8 mouse cellular contexts compared by ENCODE assay signal in genomic region chr7:67435643-67436339, GRCm38 (mm10).
A peak's percentile ranks its signal among the peaks of the same experiment; 100 is the strongest.
DNase-seq lines count a peak whose midpoint lies in the region; ATAC-seq and TF ChIP-seq lines count a peak whose summit lies in the region.

No protein-coding gene starts in this region.

- no peak for TF ChIP-seq CTCF in liver, postnatal 0 days (IDR thresholded peaks at IDR 0.05; ENCODE audit: low read depth)

- no peaks in the 10 kb centered on the region for H3K27me3 ChIP-seq in liver, postnatal 0 days (ENCODE audit: insufficient read depth, low read length)
- no peaks in the 10 kb centered on the region for H3K27me3 ChIP-seq in forebrain, embryonic 14.5 days (replicated peaks; ENCODE audit: control insufficient read depth, insufficient read depth, low read length)
- H3K27me3 ChIP-seq in hindbrain, embryonic 14.5 days (ENCODE audit: control insufficient read depth, insufficient read depth, low read length): no peaks in the 10 kb centered on the region
- no peaks in the 10 kb centered on the region for H3K27me3 ChIP-seq in midbrain, embryonic 14.5 days (ENCODE audit: control insufficient read depth, insufficient read depth, low read length)

- no peak overlapping the region for H3K9ac ChIP-seq in liver, postnatal 0 days (replicated peaks)
- H3K9ac ChIP-seq in forebrain, embryonic 14.5 days (ENCODE audit: low read length): no peak overlapping the region
- no peak overlapping the region for H3K9ac ChIP-seq in hindbrain, embryonic 14.5 days
- H3K9ac ChIP-seq in midbrain, embryonic 14.5 days (replicated peaks; ENCODE audit: low read length): no peak overlapping the region

- no peaks in the 10 kb centered on the region for H3K9me3 ChIP-seq in liver, postnatal 0 days (ENCODE audit: low read length)
- no peaks in the 10 kb centered on the region for H3K9me3 ChIP-seq in forebrain, embryonic 14.5 days (replicated peaks; ENCODE audit: control insufficient read depth, low read length)
- H3K9me3 ChIP-seq in hindbrain, embryonic 14.5 days (ENCODE audit: control insufficient read depth, low read length): no peaks in the 10 kb centered on the region
- H3K9me3 ChIP-seq in midbrain, embryonic 14.5 days (ENCODE audit: control insufficient read depth, low read length): no peaks in the 10 kb centered on the region

- peak; percentile 20 for DNase-seq in liver, postnatal 0 days
- DNase-seq in liver: no peak
- peak; percentile 73 for DNase-seq in forebrain, embryonic 14.5 days (ENCODE audit: low spot score)
- DNase-seq in hindbrain, embryonic 14.5 days (ENCODE audit: low spot score): peak; percentile 64
- peak; percentile 71 for DNase-seq in midbrain, embryonic 14.5 days
- no peak for DNase-seq in frontal cortex, adult 2 months (ENCODE audit: extremely low spot score in 1 of 2, low spot score in 1 of 2)
- no peak for DNase-seq in layer of hippocampus, postnatal 14 days (ENCODE audit: low spot score in 2 of 2)
- DNase-seq in left cerebral cortex, postnatal 36 days (ENCODE audit: low spot score in 2 of 2): no peak

- no peak for ATAC-seq in liver, postnatal 0 days
- peak; percentile 67 for ATAC-seq in forebrain, embryonic 14.5 days
- ATAC-seq in hindbrain, embryonic 14.5 days (ENCODE audit: low FRiP score): peak; percentile 77; the same call in 1 of the 2 replicates
- peak; percentile 71; the same call in 1 of the 2 replicates for ATAC-seq in midbrain, embryonic 14.5 days (ENCODE audit: low FRiP score, low TSS enrichment)

- H3K27ac ChIP-seq in liver, postnatal 0 days (ENCODE audit: low read depth): no peak overlapping the region
- no peak overlapping the region for H3K27ac ChIP-seq in forebrain, embryonic 14.5 days (ENCODE audit: low read depth, low read length)
- peak overlapping the region; percentile 43 for H3K27ac ChIP-seq in hindbrain, embryonic 14.5 days
- no peak overlapping the region for H3K27ac ChIP-seq in midbrain, embryonic 14.5 days (replicated peaks; ENCODE audit: low read depth, low read length)

- no peaks in the 10 kb centered on the region for H3K36me3 ChIP-seq in liver, postnatal 0 days (replicated peaks; ENCODE audit: insufficient read depth, low read length)
- H3K36me3 ChIP-seq in forebrain, embryonic 14.5 days (ENCODE audit: control insufficient read depth, insufficient read depth, low read length): no peaks in the 10 kb centered on the region
- no peaks in the 10 kb centered on the region for H3K36me3 ChIP-seq in hindbrain, embryonic 14.5 days (replicated peaks; ENCODE audit: control insufficient read depth, insufficient read depth)
- H3K36me3 ChIP-seq in midbrain, embryonic 14.5 days (ENCODE audit: control insufficient read depth, insufficient read depth, low read length): no peaks in the 10 kb centered on the region

- H3K4me3 ChIP-seq in liver, postnatal 0 days (ENCODE audit: low read depth, low read length): no peak overlapping the region
- H3K4me3 ChIP-seq in forebrain, embryonic 14.5 days (ENCODE audit: low read depth, low read length): no peak overlapping the region
- no peak overlapping the region for H3K4me3 ChIP-seq in hindbrain, embryonic 14.5 days (replicated peaks; ENCODE audit: low read length)
- no peak overlapping the region for H3K4me3 ChIP-seq in midbrain, embryonic 14.5 days (replicated peaks; ENCODE audit: low read depth, low read length)

- no peak for TF ChIP-seq EP300 in liver, postnatal 0 days (IDR thresholded peaks at IDR 0.05; ENCODE audit: low read depth)

- H3K4me2 ChIP-seq in liver, postnatal 0 days (ENCODE audit: low read depth, low read length): no peak overlapping the region
- no peak overlapping the region for H3K4me2 ChIP-seq in forebrain, embryonic 14.5 days (ENCODE audit: low read length)
- 0 out of 2 replicates have a peak overlapping the region, but pooled peaks have one; percentile 2 for H3K4me2 ChIP-seq in hindbrain, embryonic 14.5 days (replicated peaks)
- no peak overlapping the region for H3K4me2 ChIP-seq in midbrain, embryonic 14.5 days (ENCODE audit: low read length)

- intact Hi-C loops in left cerebral cortex, postnatal 36 days (cut with DNase I): no loop called here

- 63% methylated on average over 11 of the region's 11 CpGs for WGBS in liver, postnatal 0 days (ENCODE audit: insufficient replicate concordance)
- 37% methylated on average over 11 of the region's 11 CpGs for WGBS in forebrain, embryonic 14.5 days
- 49% methylated on average over 11 of the region's 11 CpGs for WGBS in hindbrain, embryonic 14.5 days
- 65% methylated on average over 11 of the region's 11 CpGs for WGBS in midbrain, embryonic 14.5 days

- H3K4me1 ChIP-seq in liver, postnatal 0 days (ENCODE audit: insufficient read depth): peaks cover 5% of the 10 kb centered on the region
- H3K4me1 ChIP-seq in forebrain, embryonic 14.5 days (ENCODE audit: control insufficient read depth, insufficient read depth, low read length): peaks cover 12% of the 10 kb centered on the region
- H3K4me1 ChIP-seq in hindbrain, embryonic 14.5 days (replicated peaks; ENCODE audit: control insufficient read depth, insufficient read depth, low read length): peaks cover 6% of the 10 kb centered on the region; the same call in 1 of the 2 replicates
- H3K4me1 ChIP-seq in midbrain, embryonic 14.5 days (ENCODE audit: control insufficient read depth, insufficient read depth, low read length): no peaks in the 10 kb centered on the region

Comparison
In these comparisons a context has a peak if more than half of its experiments do, and no peak if none do; other contexts are left out.
1. DNase-seq: peak in liver, postnatal 0 days (single experiment), forebrain, embryonic 14.5 days (single experiment), hindbrain, embryonic 14.5 days (single experiment) and midbrain, embryonic 14.5 days (single experiment); none in liver (single experiment), frontal cortex, adult 2 months (0 of 2), layer of hippocampus, postnatal 14 days (0 of 2) and left cerebral cortex, postnatal 36 days (0 of 2).